Mouse (Mus musculus): Measurements from ENCODE around the gene Gpr39. TPM values are rescaled to one million over a fixed set of nuclear protein-coding genes. Genes with fewer than 3 reads are reported as not detected.
"Not testable (repeated sequence)": the region's sequence is repeated elsewhere in the genome, so short reads cannot be mapped to it uniquely, and the experiment has no call there.

Gpr39 gene
- polyA plus RNA-seq (2015; fragmentation: Nextera tagmentation; extraction: Ambion mirVana): 4.7 and 4.9 TPM in 2 replicates

DNA sequence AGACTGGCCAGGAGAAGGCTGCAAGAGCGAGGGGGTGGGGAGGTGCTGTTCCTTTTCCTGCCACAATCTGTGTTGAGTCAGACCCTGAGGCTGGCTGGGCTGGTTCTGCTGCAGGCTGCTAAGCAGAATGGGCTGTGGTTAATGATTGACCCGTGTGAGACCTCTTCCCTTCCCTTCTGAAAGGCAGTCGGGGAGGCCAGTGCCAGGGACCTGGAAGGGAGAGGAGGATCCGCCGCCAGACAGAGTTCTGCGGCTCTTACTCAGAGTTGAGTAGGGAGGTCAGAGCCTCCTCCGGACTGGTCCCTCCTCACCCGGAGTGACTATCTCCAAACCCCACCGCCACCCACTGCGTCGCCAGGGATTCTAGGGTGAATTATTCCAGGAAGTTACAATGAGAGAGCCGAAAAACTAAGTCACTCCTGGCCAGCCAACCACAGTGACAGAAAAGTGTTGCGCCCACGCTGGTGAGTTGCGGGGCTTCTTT lies at the start of gene Gpr39:
Gene Gpr39 (plus strand): TSS at position 206 of the 484 bp plus-strand sequence.
- DNase-seq (ENCODE audit: low spot score): peak; percentile 82

DNA sequence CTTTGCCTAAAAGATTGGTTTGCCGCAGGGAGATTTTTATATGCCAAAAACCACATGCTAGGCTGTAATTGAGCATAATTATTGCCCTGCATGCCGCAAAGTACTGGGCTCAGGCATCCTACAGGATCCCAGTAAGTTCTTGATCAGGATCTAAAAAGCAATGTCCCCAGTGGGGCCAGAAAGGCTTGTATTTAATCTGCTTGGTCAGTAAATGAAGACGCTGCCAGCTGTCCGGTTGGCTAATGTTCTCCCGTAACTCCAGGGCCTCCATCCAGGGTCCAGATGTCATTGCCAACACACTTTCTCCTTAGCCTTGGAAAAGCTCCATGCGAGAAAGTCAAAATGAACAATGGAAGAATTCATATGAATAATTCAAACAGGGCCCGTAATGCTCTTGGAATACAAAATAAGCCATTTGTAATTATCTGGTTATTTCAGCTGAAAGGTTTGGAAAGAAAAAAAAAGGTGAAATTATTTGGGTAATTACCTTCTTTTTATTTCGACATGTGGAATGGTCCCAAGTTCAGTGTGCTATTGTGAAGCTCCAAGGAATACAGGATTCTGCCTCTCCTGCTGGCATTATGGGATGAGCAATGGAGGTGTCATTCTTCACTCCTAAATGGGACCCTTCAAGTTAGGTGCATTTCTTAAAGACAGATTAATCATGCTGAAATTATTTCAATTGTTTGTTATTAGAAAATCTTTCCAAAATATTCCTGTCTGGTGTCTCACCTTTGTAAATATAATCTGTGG lies 37.1 kb upstream of the Gpr39 start:
- no peaks in the 10 kb centered on the region for H3K36me3 ChIP-seq (ENCODE audit: insufficient read depth, low read length)
- DNase-seq (ENCODE audit: low spot score) (no peak), ATAC-seq (replicated peaks; ENCODE audit: low FRiP score, low read depth) (no peak)
- H3K4me1 ChIP-seq (replicated peaks; ENCODE audit: insufficient read depth, low read length): no peaks in the 10 kb centered on the region
- 90% methylated on average over 8 of the region's 8 CpGs for WGBS
- H3K4me2 ChIP-seq (ENCODE audit: low read length): no peak overlapping the region
- no peak overlapping the region for H3K27ac ChIP-seq
- H3K27me3 ChIP-seq (ENCODE audit: insufficient read depth, low read length): no peaks in the 10 kb centered on the region
- H3K4me3 ChIP-seq (replicated peaks; ENCODE audit: low read depth, low read length): no peak overlapping the region
- no peak overlapping the region for H3K9ac ChIP-seq (ENCODE audit: low read depth, low read length)
- TF ChIP-seq CTCF (IDR thresholded peaks at IDR 0.05; ENCODE audit: low read depth): no peak
- no peaks in the 10 kb centered on the region for H3K9me3 ChIP-seq (replicated peaks; ENCODE audit: low read length)

More for the DNA sequence above, at the start of gene Gpr39:
- TF ChIP-seq CTCF (IDR thresholded peaks at IDR 0.05; ENCODE audit: low read depth): peak; percentile 32; the same call in 1 of the 2 replicates
- H3K27ac ChIP-seq: peak within 1 kb of the TSS; percentile 80
- 0 out of 2 replicates have a peak within 1 kb of the TSS, but pooled peaks have one; percentile 24 for H3K9ac ChIP-seq (ENCODE audit: low read depth, low read length)
- H3K4me2 ChIP-seq (ENCODE audit: low read length): peak within 1 kb of the TSS; percentile 50
- no peaks in the 10 kb centered on the region for H3K36me3 ChIP-seq (ENCODE audit: insufficient read depth, low read length)
- no peaks in the 10 kb centered on the region for H3K27me3 ChIP-seq (ENCODE audit: insufficient read depth, low read length)
- 0 out of 2 replicates have a peak, but pooled peaks cover 8% of the 10 kb centered on the region for H3K4me1 ChIP-seq (replicated peaks; ENCODE audit: insufficient read depth, low read length)
- WGBS: 21% methylated on average over 15 of the region's 15 CpGs
- no peaks in the 10 kb centered on the region for H3K9me3 ChIP-seq (replicated peaks; ENCODE audit: low read length)
- peak within 1 kb of the TSS; percentile 20; the same call in 1 of the 2 replicates for H3K4me3 ChIP-seq (replicated peaks; ENCODE audit: low read depth, low read length)
- ATAC-seq (replicated peaks; ENCODE audit: low FRiP score, low read depth): peak; percentile 93

- H3K4me3 ChIP-seq (replicated peaks; ENCODE audit: low read depth, low read length): no peak overlapping the region
- H3K36me3 ChIP-seq (ENCODE audit: insufficient read depth, low read length): no peaks in the 10 kb centered on the region
- WGBS: 7% methylated on average over 1 of the region's 1 CpGs
- H3K27me3 ChIP-seq (ENCODE audit: insufficient read depth, low read length): no peaks in the 10 kb centered on the region
- no peak for TF ChIP-seq CTCF (IDR thresholded peaks at IDR 0.05; ENCODE audit: low read depth)
- no peak for ATAC-seq (replicated peaks; ENCODE audit: low FRiP score, low read depth)
- H3K9ac ChIP-seq (ENCODE audit: low read depth, low read length): no peak overlapping the region
- H3K4me2 ChIP-seq (ENCODE audit: low read length): no peak overlapping the region
- no peak overlapping the region for H3K27ac ChIP-seq
- no peak for DNase-seq (ENCODE audit: low spot score)
- no peaks in the 10 kb centered on the region for H3K4me1 ChIP-seq (replicated peaks; ENCODE audit: insufficient read depth, low read length)
- H3K9me3 ChIP-seq (replicated peaks; ENCODE audit: low read length): no peaks in the 10 kb centered on the region
Measured at GRCm38 (mm10) chr1:125643643-125644042, 33.2 kb upstream of the Gpr39 start.

DNA sequence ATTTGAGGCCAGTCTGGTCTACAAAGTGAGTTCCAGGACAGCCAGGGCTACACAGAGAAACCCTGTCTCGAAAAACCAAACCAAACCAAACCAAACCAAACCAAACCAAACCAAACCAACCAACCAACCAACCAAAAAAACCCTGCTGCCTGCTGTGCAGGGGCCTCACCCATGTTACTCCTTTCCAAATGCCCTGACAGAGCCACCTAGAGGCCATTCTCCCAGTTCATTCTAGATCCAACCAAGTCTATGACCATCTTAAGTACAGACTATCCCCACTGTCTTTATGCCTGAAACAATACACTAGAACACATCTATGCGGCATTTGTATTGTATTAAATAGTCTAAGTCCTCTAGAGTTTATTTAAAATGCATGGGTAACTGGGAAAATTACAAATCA lies 30.0 kb upstream of the Gpr39 start:
- H3K9ac ChIP-seq (ENCODE audit: low read depth, low read length); DNase-seq (ENCODE audit: low spot score); H3K4me2 ChIP-seq (ENCODE audit: low read length); H3K4me1 ChIP-seq (replicated peaks; ENCODE audit: insufficient read depth, low read length); ATAC-seq (replicated peaks; ENCODE audit: low FRiP score, low read depth); H3K27ac ChIP-seq; H3K4me3 ChIP-seq (replicated peaks; ENCODE audit: low read depth, low read length); H3K27me3 ChIP-seq (ENCODE audit: insufficient read depth, low read length); H3K9me3 ChIP-seq (replicated peaks; ENCODE audit: low read length); H3K36me3 ChIP-seq (ENCODE audit: insufficient read depth, low read length): not testable (repeated sequence)
- peak; percentile 15; the same call in 1 of the 2 replicates for TF ChIP-seq CTCF (IDR thresholded peaks at IDR 0.05; ENCODE audit: low read depth)
- 86% methylated on average over 2 of the region's 2 CpGs for WGBS

DNA sequence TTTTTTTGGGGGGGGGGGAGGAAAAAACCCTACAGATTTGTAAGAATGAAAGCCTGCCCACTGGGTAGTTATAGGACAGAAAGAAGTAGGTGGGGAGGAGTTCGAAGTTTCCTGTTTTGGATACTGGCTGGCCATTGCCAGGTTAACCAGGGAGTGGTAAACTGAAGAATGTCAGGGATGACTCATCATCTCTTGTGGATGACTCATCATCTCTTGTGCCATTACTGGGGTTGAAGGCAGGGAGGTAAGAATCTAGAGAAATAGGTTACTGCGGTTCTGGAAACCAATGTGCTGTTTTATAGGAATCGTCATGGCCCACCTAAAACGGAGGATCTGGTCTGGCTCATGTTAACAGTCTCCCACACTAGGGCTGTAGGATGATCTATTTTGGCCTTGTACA lies 28.8 kb upstream of the Gpr39 start:
- no peak for DNase-seq (ENCODE audit: low spot score)

GRCm38 (mm10) chr1:125649056-125649455 lies 27.7 kb upstream of the Gpr39 start:
- H3K36me3 ChIP-seq (ENCODE audit: insufficient read depth, low read length): no peaks in the 10 kb centered on the region
- no peak overlapping the region for H3K4me3 ChIP-seq (replicated peaks; ENCODE audit: low read depth, low read length)
- TF ChIP-seq CTCF (IDR thresholded peaks at IDR 0.05; ENCODE audit: low read depth): no peak
- DNase-seq (ENCODE audit: low spot score) (no peak), ATAC-seq (replicated peaks; ENCODE audit: low FRiP score, low read depth) (no peak)
- WGBS: 86% methylated on average over 3 of the region's 3 CpGs
- no peaks in the 10 kb centered on the region for H3K27me3 ChIP-seq (ENCODE audit: insufficient read depth, low read length)
- no peaks in the 10 kb centered on the region for H3K9me3 ChIP-seq (replicated peaks; ENCODE audit: low read length)
- no peaks in the 10 kb centered on the region for H3K4me1 ChIP-seq (replicated peaks; ENCODE audit: insufficient read depth, low read length)
- no peak overlapping the region for H3K4me2 ChIP-seq (ENCODE audit: low read length)
- H3K9ac ChIP-seq (ENCODE audit: low read depth, low read length): no peak overlapping the region
- H3K27ac ChIP-seq: no peak overlapping the region

More for the DNA sequence above, 28.8 kb upstream of the Gpr39 start:
- H3K36me3 ChIP-seq (ENCODE audit: insufficient read depth, low read length): no peaks in the 10 kb centered on the region
- TF ChIP-seq CTCF (IDR thresholded peaks at IDR 0.05; ENCODE audit: low read depth): no peak
- 93% methylated on average over 4 of the region's 4 CpGs for WGBS
- H3K9me3 ChIP-seq (replicated peaks; ENCODE audit: low read length): no peaks in the 10 kb centered on the region
- no peak overlapping the region for H3K4me3 ChIP-seq (replicated peaks; ENCODE audit: low read depth, low read length)
- H3K4me1 ChIP-seq (replicated peaks; ENCODE audit: insufficient read depth, low read length): no peaks in the 10 kb centered on the region
- no peak overlapping the region for H3K4me2 ChIP-seq (ENCODE audit: low read length)
- H3K9ac ChIP-seq (ENCODE audit: low read depth, low read length): no peak overlapping the region
- no peak overlapping the region for H3K27ac ChIP-seq
- no peaks in the 10 kb centered on the region for H3K27me3 ChIP-seq (ENCODE audit: insufficient read depth, low read length)
- ATAC-seq (replicated peaks; ENCODE audit: low FRiP score, low read depth): no peak

Data from kidney, postnatal 0 days (tissue).